Mouse (Mus musculus) right cerebral cortex, adult 2 months (tissue): ENCODE results near the gene Usp37.
"Not testable (repeated sequence)": the region's sequence is repeated elsewhere in the genome, so short reads cannot be mapped to it uniquely, and the experiment has no call there.

Experiments
- DNase-seq, 2 experiments: peaks; one replicate each; pipeline ENCODE4 v3.0.0; 2021 to 2022; ENCODE audit warnings: low spot score in 2 of 2

Gene Usp37

GRCm38 (mm10) chr1:74544184-74544583 is at the start of gene Usp37:
Gene Usp37, minus strand, starts transcription at chr1:74544284.
- no peak for DNase-seq

GRCm38 (mm10) chr1:74587773-74588445 is 43.8 kb upstream of the Usp37 start, which contains the start of the genes Zfp142 and Bcs1l:
Gene Zfp142, minus strand, starts transcription at chr1:74588246.
Gene Bcs1l, plus strand, starts transcription at chr1:74588289.
- peak; percentile 98 to 99 for DNase-seq

- peak; percentile 85 to 87 for DNase-seq
Observed at GRCm38 (mm10) chr1:74587233-74587772, 43.2 kb upstream of the Usp37 start.

GRCm38 (mm10) chr1:74584616-74585398 is 40.7 kb upstream of the Usp37 start:
- no peak for DNase-seq

- no peak for DNase-seq
Observed at GRCm38 (mm10) chr1:74582621-74583020, 38.5 kb upstream of the Usp37 start.

- DNase-seq = no peak
Observed at GRCm38 (mm10) chr1:74569739-74570719, 25.9 kb upstream of the Usp37 start.

- DNase-seq = no peak
Observed at GRCm38 (mm10) chr1:74565834-74566233, 21.8 kb upstream of the Usp37 start.

GRCm38 (mm10) chr1:74559061-74559460 is 15.0 kb upstream of the Usp37 start:
- DNase-seq = no peak

GRCm38 (mm10) chr1:74542451-74542961 is 1.6 kb downstream of the Usp37 start, which contains the start of gene Plcd4:
Gene Plcd4, plus strand, starts transcription at chr1:74542888.
- DNase-seq = peak; percentile 15 to 43

- DNase-seq = no peak
Observed at GRCm38 (mm10) chr1:74538650-74539049, 5.4 kb downstream of the Usp37 start.

- DNase-seq = no peak
Observed at GRCm38 (mm10) chr1:74528589-74528988, 15.5 kb downstream of the Usp37 start.

GRCm38 (mm10) chr1:74524746-74525145 is 19.3 kb downstream of the Usp37 start:
- DNase-seq = no peak

GRCm38 (mm10) chr1:74519875-74520274 is 24.2 kb downstream of the Usp37 start:
- DNase-seq = no peak

- DNase-seq = not testable (repeated sequence)
Observed at GRCm38 (mm10) chr1:74512999-74513398, 31.1 kb downstream of the Usp37 start.

- DNase-seq = no peak
Observed at GRCm38 (mm10) chr1:74511306-74511705, 32.8 kb downstream of the Usp37 start.

GRCm38 (mm10) chr1:74507780-74508179 is 36.3 kb downstream of the Usp37 start:
- DNase-seq = no peak

GRCm38 (mm10) chr1:74506471-74506881 is 37.6 kb downstream of the Usp37 start:
- DNase-seq = peak in 1 of 2 experiments; percentile 47

GRCm38 (mm10) chr1:74505721-74506464 is 38.2 kb downstream of the Usp37 start, which contains the start of gene Cnot9:
Gene Cnot9, plus strand, starts transcription at chr1:74506058.
- DNase-seq = peak; percentile 100

GRCm38 (mm10) chr1:74505393-74505720 is 38.7 kb downstream of the Usp37 start:
- no peak for DNase-seq

- DNase-seq = no peak
Observed at GRCm38 (mm10) chr1:74501106-74501505, 43.0 kb downstream of the Usp37 start.
